Mouse (Mus musculus): ENCODE results near the gene Slc30a10. TPM values are rescaled to one million over a fixed set of nuclear protein-coding genes. Genes with fewer than 3 reads are reported as not detected.

Gene Slc30a10
- polyA plus RNA-seq, 1 experiment from 2014 or later: not detected

GRCm38 (mm10) chr1:185482762-185483161 is 28.1 kb downstream of the Slc30a10 start:
- no peaks in the 10 kb centered on the region for H3K36me3 ChIP-seq (ENCODE audit: inconsistent target)
- no peak overlapping the region for H3K27ac ChIP-seq
- no peaks in the 10 kb centered on the region for H3K79me2 ChIP-seq (ENCODE audit: inconsistent target)
- H3K4me3 ChIP-seq (ENCODE audit: inconsistent target): no peak overlapping the region
- 77% methylated on average over 2 of the region's 2 CpGs for WGBS (ENCODE audit: missing documents)

GRCm38 (mm10) chr1:185483356-185484057 is 28.9 kb downstream of the Slc30a10 start:
- Histone ChIP-seq H3K79me2 (ENCODE audit: inconsistent target) (no peaks in the 10 kb centered on the region), H3K4me3 (ENCODE audit: inconsistent target) (no peak overlapping the region), H3K27ac (no peak overlapping the region), H3K36me3 (ENCODE audit: inconsistent target) (no peaks in the 10 kb centered on the region)
- 75% methylated on average over 11 of the region's 12 CpGs for WGBS (ENCODE audit: missing documents)

- no peak overlapping the region for H3K4me3 ChIP-seq (ENCODE audit: inconsistent target)
- no peaks in the 10 kb centered on the region for H3K36me3 ChIP-seq (ENCODE audit: inconsistent target)
- 89% methylated on average over 18 of the region's 19 CpGs for WGBS (ENCODE audit: missing documents)
- H3K79me2 ChIP-seq (ENCODE audit: inconsistent target): no peaks in the 10 kb centered on the region
- H3K27ac ChIP-seq: no peak overlapping the region
Measured at GRCm38 (mm10) chr1:185484281-185484680, 29.6 kb downstream of the Slc30a10 start.

- WGBS (ENCODE audit: missing documents): 94% methylated on average over 6 of the region's 6 CpGs
Measured at GRCm38 (mm10) chr1:185489893-185490292, 35.2 kb downstream of the Slc30a10 start.

GRCm38 (mm10) chr1:185490603-185491002 is 36.0 kb downstream of the Slc30a10 start:
- no peaks in the 10 kb centered on the region for H3K79me2 ChIP-seq (ENCODE audit: inconsistent target)
- H3K4me3 ChIP-seq (ENCODE audit: inconsistent target): no peak overlapping the region
- H3K36me3 ChIP-seq (ENCODE audit: inconsistent target): no peaks in the 10 kb centered on the region
- 82% methylated on average over 2 of the region's 2 CpGs for WGBS (ENCODE audit: missing documents)
- H3K27ac ChIP-seq: no peak overlapping the region

More at GRCm38 (mm10) chr1:185489893-185490292, 35.2 kb downstream of the Slc30a10 start:
- H3K4me3 ChIP-seq (ENCODE audit: inconsistent target): no peak overlapping the region
- no peaks in the 10 kb centered on the region for H3K79me2 ChIP-seq (ENCODE audit: inconsistent target)
- no peak overlapping the region for H3K27ac ChIP-seq
- H3K36me3 ChIP-seq (ENCODE audit: inconsistent target): no peaks in the 10 kb centered on the region

- H3K79me2 ChIP-seq (ENCODE audit: inconsistent target): no peaks in the 10 kb centered on the region
- WGBS (ENCODE audit: missing documents): 65% methylated on average over 4 of the region's 4 CpGs
- no peaks in the 10 kb centered on the region for H3K36me3 ChIP-seq (ENCODE audit: inconsistent target)
- no peak overlapping the region for H3K4me3 ChIP-seq (ENCODE audit: inconsistent target)
- no peak overlapping the region for H3K27ac ChIP-seq
Measured at GRCm38 (mm10) chr1:185493439-185494034, 38.9 kb downstream of the Slc30a10 start.

GRCm38 (mm10) chr1:185496791-185497460 is 42.3 kb downstream of the Slc30a10 start:
- no peaks in the 10 kb centered on the region for H3K36me3 ChIP-seq (ENCODE audit: inconsistent target)
- H3K79me2 ChIP-seq (ENCODE audit: inconsistent target): no peaks in the 10 kb centered on the region
- WGBS (ENCODE audit: missing documents): 81% methylated on average over 14 of the region's 14 CpGs
- H3K4me3 ChIP-seq (ENCODE audit: inconsistent target): no peak overlapping the region
- H3K27ac ChIP-seq: no peak overlapping the region

- Histone ChIP-seq H3K36me3 (ENCODE audit: inconsistent target) (no peaks in the 10 kb centered on the region), H3K4me3 (ENCODE audit: inconsistent target) (no peak overlapping the region), H3K79me2 (ENCODE audit: inconsistent target) (no peaks in the 10 kb centered on the region), H3K27ac (no peak overlapping the region)
- 92% methylated on average over 7 of the region's 7 CpGs for WGBS (ENCODE audit: missing documents)
Measured at GRCm38 (mm10) chr1:185500602-185501001, 46.0 kb downstream of the Slc30a10 start.

GRCm38 (mm10) chr1:185501801-185502340 is 47.2 kb downstream of the Slc30a10 start:
- WGBS (ENCODE audit: missing documents): 37% methylated on average over 10 of the region's 10 CpGs
- no peak overlapping the region for H3K27ac ChIP-seq
- H3K79me2 ChIP-seq (ENCODE audit: inconsistent target): no peaks in the 10 kb centered on the region
- H3K36me3 ChIP-seq (ENCODE audit: inconsistent target): no peaks in the 10 kb centered on the region
- no peak overlapping the region for H3K4me3 ChIP-seq (ENCODE audit: inconsistent target)

- no peaks in the 10 kb centered on the region for H3K79me2 ChIP-seq (ENCODE audit: inconsistent target)
- no peak overlapping the region for H3K27ac ChIP-seq
- no peaks in the 10 kb centered on the region for H3K36me3 ChIP-seq (ENCODE audit: inconsistent target)
- no peak overlapping the region for H3K4me3 ChIP-seq (ENCODE audit: inconsistent target)
- WGBS (ENCODE audit: missing documents): 73% methylated on average over 6 of the region's 6 CpGs
Measured at GRCm38 (mm10) chr1:185502550-185502949, 47.9 kb downstream of the Slc30a10 start.

- WGBS (ENCODE audit: missing documents): 32% methylated on average over 3 of the region's 3 CpGs
- Histone ChIP-seq H3K79me2 (ENCODE audit: inconsistent target) (no peaks in the 10 kb centered on the region), H3K36me3 (ENCODE audit: inconsistent target) (no peaks in the 10 kb centered on the region), H3K4me3 (ENCODE audit: inconsistent target) (no peak overlapping the region), H3K27ac (no peak overlapping the region)
Measured at GRCm38 (mm10) chr1:185509042-185509441, 54.4 kb downstream of the Slc30a10 start.

- H3K79me2 ChIP-seq (ENCODE audit: inconsistent target): no peaks in the 10 kb centered on the region
- H3K4me3 ChIP-seq (ENCODE audit: inconsistent target): no peak overlapping the region
- 87% methylated on average over 5 of the region's 5 CpGs for WGBS (ENCODE audit: missing documents)
- H3K27ac ChIP-seq: no peak overlapping the region
- no peaks in the 10 kb centered on the region for H3K36me3 ChIP-seq (ENCODE audit: inconsistent target)
Measured at GRCm38 (mm10) chr1:185511306-185511705, 56.7 kb downstream of the Slc30a10 start.

GRCm38 (mm10) chr1:185515526-185515979 is 60.9 kb downstream of the Slc30a10 start:
- Histone ChIP-seq H3K36me3 (ENCODE audit: inconsistent target) (no peaks in the 10 kb centered on the region), H3K4me3 (ENCODE audit: inconsistent target) (no peak overlapping the region), H3K27ac (no peak overlapping the region), H3K79me2 (ENCODE audit: inconsistent target) (no peaks in the 10 kb centered on the region)
- WGBS (ENCODE audit: missing documents): 87% methylated on average over 14 of the region's 14 CpGs

- Histone ChIP-seq H3K4me3 (ENCODE audit: inconsistent target) (no peak overlapping the region), H3K36me3 (ENCODE audit: inconsistent target) (no peaks in the 10 kb centered on the region), H3K79me2 (ENCODE audit: inconsistent target) (no peaks in the 10 kb centered on the region), H3K27ac (no peak overlapping the region)
- 86% methylated on average over 10 of the region's 10 CpGs for WGBS (ENCODE audit: missing documents)
Measured at GRCm38 (mm10) chr1:185516041-185516440, 61.4 kb downstream of the Slc30a10 start.

- no peaks in the 10 kb centered on the region for H3K36me3 ChIP-seq (ENCODE audit: inconsistent target)
- H3K79me2 ChIP-seq (ENCODE audit: inconsistent target): no peaks in the 10 kb centered on the region
- no peak overlapping the region for H3K4me3 ChIP-seq (ENCODE audit: inconsistent target)
- 31% methylated on average over 4 of the region's 5 CpGs for WGBS (ENCODE audit: missing documents)
- H3K27ac ChIP-seq: no peak overlapping the region
Measured at GRCm38 (mm10) chr1:185517566-185517965, 62.9 kb downstream of the Slc30a10 start.
